Mouse (Mus musculus) fat pad, adult 2 months (tissue): ENCODE data around the gene Pik3r2.

ENCODE experiments used
- DNase-seq: peaks from one replicate; pipeline ENCODE4 v3.0.0-alpha.2; 2011; ENCODE audit warnings: low read depth, low spot score; ENCODE audit errors: extremely low read depth

Gene Pik3r2

GRCm38 (mm10) chr8:70758616-70759561 is 17.6 kb downstream of the Pik3r2 start:
- no peak for DNase-seq

- DNase-seq, result no peak
Measured at GRCm38 (mm10) chr8:70758308-70758615, 18.3 kb downstream of the Pik3r2 start.

- no peak for DNase-seq
Measured at GRCm38 (mm10) chr8:70757523-70758307, 18.8 kb downstream of the Pik3r2 start.

- no peak for DNase-seq
Measured at GRCm38 (mm10) chr8:70756476-70757040, 20.0 kb downstream of the Pik3r2 start.

DNA sequence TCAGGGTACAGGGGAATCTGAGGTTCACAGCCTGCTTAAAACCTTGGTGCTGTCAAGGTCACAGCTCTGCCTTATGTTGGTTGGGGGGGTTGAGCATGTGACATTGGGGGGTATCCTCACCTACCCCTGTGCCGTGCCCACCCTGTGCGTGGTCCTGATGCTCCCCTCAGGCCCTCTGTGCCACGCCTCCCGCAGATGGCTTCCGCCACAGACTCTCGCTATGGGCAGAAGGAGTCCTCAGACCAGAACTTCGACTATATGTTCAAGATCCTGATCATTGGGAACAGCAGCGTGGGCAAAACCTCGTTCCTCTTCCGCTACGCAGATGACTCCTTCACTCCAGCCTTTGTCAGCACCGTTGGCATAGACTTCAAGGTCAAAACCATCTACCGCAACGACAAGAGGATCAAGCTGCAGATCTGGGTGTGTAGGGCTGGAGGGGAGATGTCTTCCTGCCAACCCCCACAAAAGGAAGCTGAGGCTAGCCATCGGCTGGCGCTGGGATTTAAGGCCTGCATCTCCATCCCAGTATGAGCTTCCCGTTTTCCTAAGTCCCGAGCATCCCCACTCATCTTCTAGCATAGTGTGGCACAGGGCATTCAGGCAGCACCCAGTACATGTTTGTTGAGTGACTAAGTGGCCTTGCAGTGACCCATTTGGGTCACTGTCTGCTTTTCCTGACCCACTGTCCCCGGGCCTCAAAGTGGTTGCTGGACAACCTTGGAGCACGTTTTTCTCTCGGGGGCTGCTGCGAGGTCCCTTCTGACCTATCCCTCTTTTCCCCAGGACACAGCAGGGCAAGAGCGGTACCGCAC is 20.6 kb downstream of the Pik3r2 start:
- DNase-seq, result no peak

DNA sequence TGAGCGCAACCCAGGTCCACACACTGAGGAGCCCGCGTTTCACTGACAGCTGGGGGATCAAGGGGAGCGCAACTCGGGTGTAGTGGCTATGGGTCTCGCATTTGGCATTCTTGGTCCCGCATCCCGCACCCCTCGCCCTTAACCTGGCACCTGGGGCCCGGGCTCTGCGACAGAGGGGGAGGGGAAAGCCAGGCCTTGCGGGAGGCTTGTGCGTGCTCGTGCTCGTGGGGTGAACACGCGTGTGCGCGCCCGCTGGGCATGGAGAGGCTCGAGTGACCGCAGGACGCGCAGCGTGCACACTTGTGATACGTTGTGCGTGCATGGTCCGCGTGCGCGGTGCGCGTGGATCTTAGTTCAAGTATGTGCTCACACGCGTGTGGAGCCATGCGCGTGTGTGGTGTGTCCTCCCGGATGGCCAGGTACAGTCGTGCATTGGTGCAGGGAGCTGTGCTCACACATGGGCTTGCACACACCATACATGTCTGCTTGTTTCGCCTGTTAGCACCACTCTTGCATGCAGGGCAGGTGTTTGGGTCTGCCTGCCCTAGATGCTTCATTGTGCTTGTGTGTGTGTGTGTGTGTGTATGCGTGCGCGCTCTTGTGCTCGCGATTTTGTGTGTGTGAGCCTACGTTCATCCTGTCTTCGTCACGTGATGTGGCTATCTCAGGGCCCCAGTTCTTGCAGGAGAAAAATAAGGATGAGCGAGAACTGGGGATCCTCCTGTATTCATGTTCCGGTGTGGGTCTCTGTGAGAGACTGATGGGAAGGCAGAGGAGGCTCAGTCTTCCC is 21.4 kb downstream of the Pik3r2 start:
- no peak for DNase-seq

DNA sequence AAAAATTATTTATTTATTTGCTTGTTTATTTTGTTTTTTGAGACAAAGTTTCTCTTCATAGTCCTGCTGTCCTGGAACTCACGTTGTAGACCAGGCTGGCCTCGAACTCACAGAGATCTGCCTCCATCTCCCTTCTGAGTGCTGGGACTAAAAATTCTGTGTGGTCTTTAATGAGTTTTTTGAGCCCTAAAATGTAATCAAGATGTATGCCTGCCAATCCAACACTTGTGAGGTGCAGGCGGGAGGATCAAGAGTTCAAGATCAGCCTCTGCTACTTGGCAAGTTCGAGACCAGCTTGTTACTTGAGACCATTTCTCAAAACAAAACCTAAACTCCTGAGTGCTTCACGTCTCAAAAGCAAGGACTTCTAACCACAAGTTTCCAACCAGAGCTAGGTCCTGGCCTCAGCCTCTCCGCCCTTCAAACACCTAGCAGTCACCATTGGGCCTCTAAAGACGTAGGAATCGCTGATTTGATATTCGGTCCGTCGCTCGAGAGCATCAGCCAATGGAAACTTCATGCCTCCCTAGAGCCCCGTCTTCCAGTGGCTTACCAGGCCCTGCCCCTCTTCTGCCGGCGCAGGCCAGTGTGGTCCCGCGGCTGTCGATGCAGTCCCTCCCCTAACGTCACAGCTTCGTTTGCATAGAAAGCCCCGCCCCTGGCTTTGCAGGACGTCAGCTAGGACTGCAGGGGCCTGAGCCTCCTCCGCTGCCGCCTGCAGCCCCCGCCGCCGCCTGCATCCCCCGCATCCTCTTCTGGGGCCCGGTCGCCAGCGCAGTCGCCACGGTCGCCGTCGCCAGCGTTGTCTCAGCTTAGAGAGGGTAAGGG is 22.3 kb downstream of the Pik3r2 start, which contains the start of gene Rab3a:
Gene Rab3a (plus strand): TSS at position 637 of the 828 bp plus-strand sequence.
- no peak for DNase-seq

DNA sequence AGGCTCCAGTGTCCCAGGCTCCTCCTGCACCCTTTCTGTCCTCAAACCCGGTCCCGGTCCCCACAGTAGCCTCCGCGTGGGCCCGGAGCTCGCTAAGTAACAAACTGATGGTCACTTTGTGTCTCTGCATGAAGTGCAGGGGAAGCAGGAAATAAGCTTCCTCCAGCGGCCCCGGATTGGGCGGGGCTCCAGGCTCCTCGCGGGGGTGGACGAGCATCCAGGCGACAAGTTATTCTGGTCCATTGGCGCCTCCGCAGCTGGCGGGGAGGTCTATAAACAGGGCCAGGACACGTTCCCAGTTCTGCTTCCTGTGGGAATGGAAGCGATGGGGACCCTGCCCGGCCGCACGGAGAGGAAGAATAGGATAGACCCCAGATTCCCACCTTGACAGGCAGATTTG is 23.4 kb downstream of the Pik3r2 start:
- no peak for DNase-seq

DNA sequence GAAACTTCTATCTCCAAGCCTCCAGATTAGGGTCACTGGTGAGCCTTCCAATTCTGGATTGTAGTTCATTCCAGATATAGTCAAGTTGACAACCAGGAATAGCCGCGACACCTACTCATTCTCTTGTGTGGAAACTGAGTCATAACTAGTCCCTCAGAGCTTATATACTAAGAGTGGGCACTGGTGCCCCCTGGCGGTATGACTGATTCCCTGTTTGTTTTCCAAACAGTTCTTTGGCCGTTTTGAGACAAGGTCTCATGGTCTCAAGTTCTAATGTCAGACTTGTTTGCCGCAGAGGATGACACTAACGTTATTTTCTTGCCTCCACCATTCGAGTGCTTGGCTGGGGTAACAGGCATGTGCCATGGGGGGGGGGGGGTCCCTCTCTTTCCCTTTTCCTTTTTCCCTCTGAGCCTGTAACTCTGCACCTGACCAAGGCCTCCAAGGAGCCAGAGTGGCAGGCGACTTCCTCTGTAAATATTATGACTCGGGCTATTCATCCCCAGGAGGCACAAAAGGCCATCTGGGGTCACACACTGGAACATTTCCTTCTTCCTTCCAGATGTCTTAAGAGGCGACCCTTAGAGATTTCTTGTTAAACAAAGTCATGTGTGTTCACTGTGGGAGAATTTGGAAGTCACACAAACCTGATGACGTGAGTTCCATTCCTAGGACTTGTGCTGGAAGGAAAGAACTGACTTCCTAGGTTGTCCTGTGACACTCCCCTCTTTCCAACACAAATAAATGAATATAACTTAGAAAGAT is 24.3 kb downstream of the Pik3r2 start:
- no peak for DNase-seq

DNA sequence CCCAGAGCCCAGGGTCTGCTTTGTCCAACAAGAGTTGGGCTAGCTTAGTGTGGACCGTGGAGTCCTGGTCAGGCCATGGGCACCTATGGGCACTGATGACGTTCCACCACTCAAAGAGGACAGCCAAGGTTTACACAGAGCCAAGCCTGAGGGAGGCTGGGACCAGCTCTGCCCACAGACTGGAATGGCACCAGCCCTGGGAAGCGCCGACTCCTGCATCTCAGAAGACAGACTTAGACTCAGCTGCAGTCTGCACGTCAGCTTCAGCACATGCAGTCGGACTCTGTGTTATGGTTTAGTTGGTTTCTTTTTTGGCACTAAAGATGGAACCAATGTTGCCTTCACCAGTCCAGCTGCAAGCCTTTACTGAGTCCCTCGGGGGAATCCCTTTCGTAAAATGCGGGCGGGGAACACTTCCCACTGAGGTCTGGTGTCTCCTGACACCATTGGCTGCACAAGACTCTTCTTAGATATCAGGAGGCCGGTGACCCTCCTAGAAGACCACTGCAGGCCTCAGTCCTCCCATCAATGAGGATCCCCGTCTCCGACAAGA is 26.3 kb downstream of the Pik3r2 start:
- DNase-seq, result no peak

DNA sequence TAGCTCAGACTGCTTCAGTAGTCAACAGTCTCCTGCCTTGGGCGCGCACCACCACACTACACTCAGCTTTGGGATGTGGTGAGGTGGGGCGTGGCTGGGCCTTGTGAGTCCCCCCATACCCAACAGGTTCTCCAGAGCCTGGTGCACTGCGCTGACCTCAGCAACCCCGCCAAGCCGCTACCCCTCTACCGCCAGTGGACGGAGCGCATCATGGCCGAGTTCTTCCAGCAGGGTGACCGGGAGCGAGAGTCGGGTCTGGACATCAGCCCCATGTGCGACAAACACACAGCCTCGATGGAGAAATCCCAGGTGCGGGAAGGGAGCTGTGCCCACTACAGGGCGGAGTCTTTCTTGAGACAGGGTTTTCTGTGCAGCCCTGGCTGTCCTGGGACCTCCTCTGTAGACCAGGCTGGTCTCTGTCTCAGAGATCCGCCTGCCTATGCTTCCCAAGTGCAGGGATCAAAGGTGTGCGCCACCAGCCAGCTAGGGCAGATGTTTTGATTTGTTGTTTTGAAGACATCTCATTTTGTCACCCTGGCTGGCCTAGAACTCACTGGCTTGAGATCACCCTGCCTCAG is 27.3 kb downstream of the Pik3r2 start:
- no peak for DNase-seq

- no peak for DNase-seq
Measured at GRCm38 (mm10) chr8:70748246-70749096, 28.0 kb downstream of the Pik3r2 start.

DNA sequence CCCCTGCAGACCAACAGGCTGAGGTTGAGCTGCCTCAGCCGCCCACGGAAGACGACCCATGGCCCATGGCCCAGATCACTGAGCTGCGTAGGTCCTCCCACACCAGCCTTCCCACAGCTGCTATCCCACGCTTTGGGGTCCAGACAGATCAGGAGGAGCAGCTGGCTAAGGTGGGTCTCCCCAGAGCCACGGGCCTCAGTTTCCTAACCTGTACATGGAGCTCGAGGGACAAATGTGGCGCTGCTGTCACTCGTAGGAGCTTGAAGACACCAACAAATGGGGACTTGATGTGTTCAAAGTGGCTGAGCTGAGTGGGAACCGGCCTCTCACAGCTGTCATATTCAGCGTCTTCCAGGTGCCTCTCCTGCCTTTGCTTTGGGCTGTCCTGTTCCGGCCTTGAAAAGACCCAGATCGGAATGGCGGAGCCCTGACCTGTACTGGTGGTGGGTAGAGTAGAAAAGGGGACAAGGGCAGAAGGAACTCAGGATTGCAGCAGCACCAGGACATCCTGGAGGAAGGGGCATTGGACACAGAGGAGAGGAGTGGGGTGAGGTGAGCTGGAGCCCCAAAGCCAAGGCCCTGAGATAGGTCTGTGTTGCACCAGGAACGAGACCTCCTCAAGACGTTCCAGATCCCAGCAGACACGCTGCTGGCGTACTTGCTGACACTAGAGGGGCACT is 29.2 kb downstream of the Pik3r2 start:
- no peak for DNase-seq

DNA sequence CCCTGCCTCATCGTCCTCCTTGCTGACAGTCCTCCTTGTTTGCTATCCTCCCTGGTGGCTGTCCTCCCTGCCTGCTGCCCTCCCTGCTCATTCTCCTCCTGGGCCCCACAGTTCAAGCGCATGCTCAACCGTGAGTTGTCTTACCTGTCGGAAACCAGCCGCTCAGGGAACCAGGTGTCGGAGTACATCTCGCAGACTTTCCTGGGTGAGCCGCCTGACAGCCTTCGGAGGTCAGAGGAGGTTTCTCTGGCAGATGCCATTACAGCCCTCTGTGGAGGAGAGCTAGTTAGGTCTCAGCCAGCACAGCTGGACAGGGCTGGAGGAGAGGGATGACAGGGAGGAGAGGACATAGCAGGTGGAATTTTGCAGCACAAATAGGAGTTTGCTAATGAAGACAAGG is 29.8 kb downstream of the Pik3r2 start:
- DNase-seq, result no peak

GRCm38 (mm10) chr8:70745691-70746220 is 30.8 kb downstream of the Pik3r2 start:
- no peak for DNase-seq

DNA sequence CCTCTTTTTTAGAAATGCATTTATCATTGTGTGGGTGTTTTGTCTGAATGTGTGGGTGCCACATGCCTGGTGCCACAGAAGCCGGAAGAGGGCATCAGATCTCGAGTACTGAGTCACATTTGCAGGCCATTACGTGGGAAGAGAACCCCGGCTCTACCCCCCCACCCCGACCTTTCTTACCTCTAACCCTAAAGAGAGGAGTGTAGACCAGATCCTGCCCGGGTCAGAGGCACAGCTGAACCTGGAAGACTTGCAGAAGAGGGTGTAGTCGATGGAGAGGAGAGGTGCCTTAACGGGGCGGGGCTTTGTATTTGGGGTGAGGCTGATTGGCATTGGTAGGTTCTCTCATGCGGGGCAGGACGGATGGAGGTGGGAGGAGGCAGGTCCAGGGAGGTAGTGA is 31.7 kb downstream of the Pik3r2 start:
- DNase-seq, result no peak
